Mouse (Mus musculus) embryonic fibroblast, embryonic 13.5 days (primary cell): ENCODE data around the gene Klhl22.

Experiments
- CTCF ChIP-seq: IDR thresholded peaks from 2 replicates; pipeline ENCODE4 v1.5.1; 2011; ENCODE audit warnings: mild to moderate bottlenecking, control low read depth, low read length, moderate library complexity, borderline replicate concordance; ENCODE audit not compliant: insufficient read depth
- POLR2A ChIP-seq: IDR thresholded peaks from 2 replicates; pipeline ENCODE4 v1.6.1; 2011; ENCODE audit warnings: low read depth, mild to moderate bottlenecking, control low read depth, low read length, moderate library complexity

GRCm38 (mm10) chr16:17732021-17732420, 27.4 kb upstream of the Klhl22 start:
- no peak for TF ChIP-seq CTCF
- no peak for TF ChIP-seq POLR2A
